Mouse (Mus musculus) cerebellum, adult 2 months (tissue): ENCODE measurements around the gene Inpp5f. TPM values are rescaled to one million over a fixed set of nuclear protein-coding genes. Genes with fewer than 3 reads are reported as not detected.

Experiments
- DNase-seq, 2 experiments: peaks; one replicate each; pipeline ENCODE4 v3.0.0; 2021
- H3K27ac ChIP-seq: fragments of 200-500 bp; 2 replicates; pipeline ENCODE4 v1.5.1; 2012; ENCODE audit warnings: low read length, control low read depth, inconsistent platforms; ENCODE audit not compliant: insufficient read depth
- H3K27me3 ChIP-seq: fragments of 200-500 bp; 2 replicates; pipeline ENCODE4 v1.6.1; 2012; ENCODE audit warnings: inconsistent platforms, mild to moderate bottlenecking, low read length, moderate library complexity; ENCODE audit not compliant: control insufficient read depth, insufficient read depth
- H3K4me1 ChIP-seq: fragments of 200-500 bp; 2 replicates; pipeline ENCODE4 v1.6.1; 2011; ENCODE audit warnings: low read length; ENCODE audit not compliant: control insufficient read depth, insufficient read depth
- H3K4me3 ChIP-seq: fragments of 200-500 bp; replicated peaks from 2 replicates; pipeline ENCODE3; 2011; ENCODE audit warnings: mild to moderate bottlenecking, low read depth, low read length, control low read depth; ENCODE audit not compliant: insufficient read depth
- CTCF ChIP-seq: fragments of 200-500 bp; IDR thresholded peaks from 2 replicates; pipeline ENCODE4 v1.5.1; 2011; ENCODE audit warnings: low read depth, mild to moderate bottlenecking, control low read depth, low read length, moderate library complexity, borderline replicate concordance; ENCODE audit not compliant: insufficient read depth
- POLR2A ChIP-seq: fragments of 200-500 bp; IDR thresholded peaks from 2 replicates; pipeline ENCODE4 v1.6.1; 2011; ENCODE audit warnings: low read length, control low read depth, borderline replicate concordance; ENCODE audit not compliant: insufficient read depth
- WGBS: fragments of 180-500 bp; shearing (Covaris S2); methylation state at CpG from one replicate; pipeline ENCODE4 v1.1.7; 2018; 5-methylcytosine and 5-hydroxymethylcytosine counted together
- polyA plus RNA-seq: library from polyadenylated mRNA; depleted of rRNA; stranded (reverse); fragments of >200 nt; gene quantifications from 2 replicates; pipeline ENCODE4 v1.2.3, GENCODE M21; 2012

Gene Inpp5f
- polyA plus RNA-seq, 1 experiment: 104 TPM

GRCm38 (mm10) chr7:128641571-128641970, 30.4 kb downstream of the Inpp5f start:
- Histone ChIP-seq H3K4me3 (no peak overlapping the region), H3K4me1 (peaks cover 4% of the 10 kb centered on the region), H3K27ac (no peak overlapping the region), H3K27me3 (no peaks in the 10 kb centered on the region)
- 93% methylated on average over 7 of the region's 7 CpGs for WGBS
- DNase-seq: no peak
- TF ChIP-seq CTCF (no peak), POLR2A (no peak)

GRCm38 (mm10) chr7:128642386-128642785, 31.3 kb downstream of the Inpp5f start:
- H3K27ac ChIP-seq: no peak overlapping the region
- H3K4me3 ChIP-seq: no peak overlapping the region
- WGBS: 33% methylated on average over 5 of the region's 5 CpGs
- H3K4me1 ChIP-seq: peaks cover 4% of the 10 kb centered on the region
- DNase-seq: peak; percentile 63 to 80
- TF ChIP-seq CTCF (no peak), POLR2A (no peak)
- no peaks in the 10 kb centered on the region for H3K27me3 ChIP-seq

GRCm38 (mm10) chr7:128656970-128657369, 45.8 kb downstream of the Inpp5f start:
- H3K4me1 ChIP-seq: no peaks in the 10 kb centered on the region
- TF ChIP-seq POLR2A (no peak), CTCF (no peak)
- no peak overlapping the region for H3K4me3 ChIP-seq
- no peaks in the 10 kb centered on the region for H3K27me3 ChIP-seq
- no peak overlapping the region for H3K27ac ChIP-seq
- WGBS: 96% methylated on average over 1 of the region's 1 CpGs
- no peak for DNase-seq

GRCm38 (mm10) chr7:128663906-128664305, 52.8 kb downstream of the Inpp5f start:
- H3K27me3 ChIP-seq: no peaks in the 10 kb centered on the region
- no peak overlapping the region for H3K27ac ChIP-seq
- H3K4me1 ChIP-seq: no peaks in the 10 kb centered on the region
- no peak for DNase-seq
- TF ChIP-seq CTCF (no peak), POLR2A (no peak)
- WGBS: 87% methylated on average over 8 of the region's 8 CpGs
- no peak overlapping the region for H3K4me3 ChIP-seq

- TF ChIP-seq CTCF (no peak), POLR2A (no peak)
- no peak overlapping the region for H3K27ac ChIP-seq
- no peaks in the 10 kb centered on the region for H3K27me3 ChIP-seq
- H3K4me1 ChIP-seq: no peaks in the 10 kb centered on the region
- no peak overlapping the region for H3K4me3 ChIP-seq
- DNase-seq: no peak
- WGBS: 92% methylated on average over 11 of the region's 11 CpGs
Observed at GRCm38 (mm10) chr7:128664861-128665377, 53.8 kb downstream of the Inpp5f start.

- Histone ChIP-seq H3K27me3 (no peaks in the 10 kb centered on the region), H3K4me3 (no peak overlapping the region), H3K27ac (no peak overlapping the region), H3K4me1 (peaks cover 5% of the 10 kb centered on the region; the same call in 1 of the 2 replicates)
- WGBS: 75% methylated on average over 5 of the region's 5 CpGs
- no peak for DNase-seq
- TF ChIP-seq POLR2A (no peak), CTCF (no peak)
Observed at GRCm38 (mm10) chr7:128667788-128668187, 56.7 kb downstream of the Inpp5f start.

- Histone ChIP-seq H3K27me3 (no peaks in the 10 kb centered on the region), H3K27ac (no peak overlapping the region), H3K4me1 (peaks cover 5% of the 10 kb centered on the region; the same call in 1 of the 2 replicates), H3K4me3 (no peak overlapping the region)
- 53% methylated on average over 2 of the region's 2 CpGs for WGBS
- no peak for TF ChIP-seq POLR2A
- TF ChIP-seq CTCF: no peak
- no peak for DNase-seq
Observed at GRCm38 (mm10) chr7:128668831-128669230, 57.7 kb downstream of the Inpp5f start.

GRCm38 (mm10) chr7:128671952-128672351, 60.8 kb downstream of the Inpp5f start:
- peak; percentile 76 to 91 for DNase-seq
- Histone ChIP-seq H3K4me1 (peaks cover 5% of the 10 kb centered on the region; the same call in 1 of the 2 replicates), H3K27me3 (no peaks in the 10 kb centered on the region), H3K4me3 (peak overlapping the region; percentile 0), H3K27ac (peak overlapping the region; percentile 78)
- TF ChIP-seq CTCF: no peak
- 0 out of 2 replicates have a peak, but pooled peaks have one; percentile 39 for TF ChIP-seq POLR2A
- 8% methylated on average over 8 of the region's 8 CpGs for WGBS
